Mouse (Mus musculus) liver (tissue): ENCODE data around the gene 4930590J08Rik.
"Not testable (repeated sequence)": the region's sequence is repeated elsewhere in the genome, so short reads cannot be mapped to it uniquely, and the experiment has no call there.

ENCODE experiments used
- DNase-seq: peaks from one replicate; pipeline ENCODE4 v3.0.0-alpha.2; 2020; ENCODE audit warnings: mixed read lengths

4930590J08Rik gene

GRCm38 (mm10) chr6:91902509-91902908, at the start of gene 4930590J08Rik:
TSS of gene 4930590J08Rik (plus strand) at chr6:91902809.
- DNase-seq = not testable (repeated sequence)

GRCm38 (mm10) chr6:91858339-91858738, 44.3 kb upstream of the 4930590J08Rik start:
- DNase-seq = no peak

GRCm38 (mm10) chr6:91862848-91863247, 39.8 kb upstream of the 4930590J08Rik start:
- no peak for DNase-seq

GRCm38 (mm10) chr6:91864595-91864994, 38.0 kb upstream of the 4930590J08Rik start:
- no peak for DNase-seq

GRCm38 (mm10) chr6:91865601-91866000, 37.0 kb upstream of the 4930590J08Rik start:
- DNase-seq = no peak

- no peak for DNase-seq
These were observed 34.5 kb upstream of the 4930590J08Rik start for GRCm38 (mm10) chr6:91868091-91868490.

- DNase-seq = no peak
These were observed 29.8 kb upstream of the 4930590J08Rik start for GRCm38 (mm10) chr6:91872781-91873180.

- DNase-seq = peak; percentile 92
These were observed 24.5 kb upstream of the 4930590J08Rik start, which contains the start of gene Ccdc174 for GRCm38 (mm10) chr6:91877885-91878651. TSS of gene Ccdc174 (plus strand) at chr6:91878053.

GRCm38 (mm10) chr6:91883859-91884258, 18.8 kb upstream of the 4930590J08Rik start:
- peak; percentile 17 for DNase-seq

- DNase-seq = no peak
These were observed 13.2 kb upstream of the 4930590J08Rik start for GRCm38 (mm10) chr6:91889255-91889906.

- no peak for DNase-seq
These were observed 12.0 kb upstream of the 4930590J08Rik start for GRCm38 (mm10) chr6:91890615-91891014.

GRCm38 (mm10) chr6:91891776-91892175, 10.8 kb upstream of the 4930590J08Rik start:
- no peak for DNase-seq

GRCm38 (mm10) chr6:91896783-91897182, 5.8 kb upstream of the 4930590J08Rik start:
- no peak for DNase-seq

GRCm38 (mm10) chr6:91901505-91901904, 1.1 kb upstream of the 4930590J08Rik start:
- peak; percentile 73 for DNase-seq

- DNase-seq = no peak
These were observed 11.4 kb downstream of the 4930590J08Rik start for GRCm38 (mm10) chr6:91914011-91914410.

GRCm38 (mm10) chr6:91917286-91917685, 14.7 kb downstream of the 4930590J08Rik start:
- DNase-seq = no peak

GRCm38 (mm10) chr6:91917716-91918115, 15.1 kb downstream of the 4930590J08Rik start:
- no peak for DNase-seq

- DNase-seq = no peak
These were observed 28.6 kb downstream of the 4930590J08Rik start for GRCm38 (mm10) chr6:91931231-91931630.

GRCm38 (mm10) chr6:91938491-91938890, 35.9 kb downstream of the 4930590J08Rik start:
- no peak for DNase-seq

GRCm38 (mm10) chr6:91948426-91948825, 45.8 kb downstream of the 4930590J08Rik start:
- DNase-seq = no peak

- DNase-seq = not testable (repeated sequence)
These were observed 55.4 kb downstream of the 4930590J08Rik start for GRCm38 (mm10) chr6:91958015-91958414.

GRCm38 (mm10) chr6:91960028-91960811, 57.6 kb downstream of the 4930590J08Rik start:
- no peak for DNase-seq

- no peak for DNase-seq
These were observed 60.8 kb downstream of the 4930590J08Rik start for GRCm38 (mm10) chr6:91963429-91963828.
